Mouse (Mus musculus) heart, embryonic 14.5 days (tissue): ENCODE results near the gene Naip6. TPM values are rescaled to one million over a fixed set of nuclear protein-coding genes. Genes with fewer than 3 reads are reported as not detected.
"Not testable (repeated sequence)": the region's sequence is repeated elsewhere in the genome, so short reads cannot be mapped to it uniquely, and the experiment has no call there.

Experiments
- ATAC-seq: fragments of 200-750 bp; cut with Nextera tagmentation; 2 replicates; pipeline ENCODE4 v1.8.0; 2017; ENCODE audit warnings: low read depth, moderate TSS enrichment; ENCODE audit not compliant: insufficient number of reproducible peaks, insufficient read depth, low FRiP score
- H3K27ac ChIP-seq, 2 experiments: fragments of 200-500 bp in 1 of 2; fragments of 300-500 bp in 1 of 2; sonication (generic) in 1 of 2; replicated peaks in 1 of 2; 2 replicates each; pipeline ENCODE4 v1.5.1; 2012 to 2014; ENCODE audit warnings: low read depth in 2 of 2, low read length in 2 of 2, control low read depth in 1 of 2, mild to moderate bottlenecking in 1 of 2, mixed read lengths in 1 of 2; ENCODE audit not compliant: control insufficient read depth in 1 of 2, insufficient read depth in 1 of 2
- H3K27me3 ChIP-seq: fragments of 300-500 bp; sonication (generic); 2 replicates; pipeline ENCODE4 v1.6.1; 2014; ENCODE audit warnings: mild to moderate bottlenecking, low read length, control low read depth; ENCODE audit not compliant: control insufficient read depth, insufficient read depth
- H3K36me3 ChIP-seq: fragments of 300-500 bp; sonication (generic); 2 replicates; pipeline ENCODE4 v1.6.1; 2014; ENCODE audit warnings: mild to moderate bottlenecking, control low read depth, low read length, mixed read lengths; ENCODE audit not compliant: control insufficient read depth, insufficient read depth
- H3K4me1 ChIP-seq, 2 experiments: fragments of 200-500 bp in 1 of 2; fragments of 300-500 bp in 1 of 2; sonication (generic) in 1 of 2; 2 replicates each; pipeline ENCODE4 v1.6.1; 2012 to 2014; ENCODE audit warnings: low read length in 2 of 2, control low read depth in 1 of 2, mixed read lengths in 1 of 2; ENCODE audit not compliant: control insufficient read depth in 2 of 2, insufficient read depth in 2 of 2
- H3K4me2 ChIP-seq: fragments of 300-500 bp; sonication (generic); 2 replicates; pipeline ENCODE4 v1.6.1; 2014; ENCODE audit warnings: mild to moderate bottlenecking, low read length
- H3K4me3 ChIP-seq, 2 experiments: fragments of 200-500 bp in 1 of 2; fragments of 300-500 bp in 1 of 2; sonication (generic) in 1 of 2; 2 replicates each; pipeline ENCODE4 v1.5.1; 2012 to 2014; ENCODE audit warnings: low read length in 2 of 2, mild to moderate bottlenecking in 2 of 2, control low read depth in 1 of 2, low read depth in 1 of 2, moderate library complexity in 1 of 2; ENCODE audit not compliant: control insufficient read depth in 1 of 2, insufficient read depth in 1 of 2
- H3K9ac ChIP-seq: fragments of 300-500 bp; sonication (generic); 2 replicates; pipeline ENCODE4 v1.6.1; 2014; ENCODE audit warnings: mild to moderate bottlenecking, low read length
- H3K9me3 ChIP-seq: fragments of 300-500 bp; sonication (generic); 2 replicates; pipeline ENCODE4 v1.6.1; 2016; ENCODE audit warnings: low read length, control low read depth; ENCODE audit not compliant: control insufficient read depth
- WGBS: fragments of 180-500 bp; shearing (Covaris S2); extraction: QIAGEN DNeasy Blood & Tissue Kit; methylation state at CpG from one replicate; pipeline ENCODE4 v1.1.7; 2014; 5-methylcytosine and 5-hydroxymethylcytosine counted together
- polyA plus RNA-seq: library from polyadenylated mRNA; unstranded; fragments of >200 nt; fragmentation: Nextera tagmentation; extraction: Ambion mirVana; gene quantifications from 2 replicates; pipeline ENCODE4 v1.2.1, GENCODE M21; 2014

The Naip6 gene
- polyA plus RNA-seq, 1 experiment from 2014 or later, result 0.08 TPM

GRCm38 (mm10) chr13:100246223-100246622 lies 71.3 kb downstream of the Naip6 start, which contains the start of gene Naip5:
TSS of gene Naip5 (minus strand) at chr13:100246323.
- WGBS, result 70% methylated on average over 4 of the region's 4 CpGs
- H3K27me3 ChIP-seq, ATAC-seq, H3K27ac ChIP-seq, H3K4me2 ChIP-seq, H3K36me3 ChIP-seq, H3K9me3 ChIP-seq, H3K4me1 ChIP-seq, H3K9ac ChIP-seq, H3K4me3 ChIP-seq: not testable (repeated sequence)

DNA sequence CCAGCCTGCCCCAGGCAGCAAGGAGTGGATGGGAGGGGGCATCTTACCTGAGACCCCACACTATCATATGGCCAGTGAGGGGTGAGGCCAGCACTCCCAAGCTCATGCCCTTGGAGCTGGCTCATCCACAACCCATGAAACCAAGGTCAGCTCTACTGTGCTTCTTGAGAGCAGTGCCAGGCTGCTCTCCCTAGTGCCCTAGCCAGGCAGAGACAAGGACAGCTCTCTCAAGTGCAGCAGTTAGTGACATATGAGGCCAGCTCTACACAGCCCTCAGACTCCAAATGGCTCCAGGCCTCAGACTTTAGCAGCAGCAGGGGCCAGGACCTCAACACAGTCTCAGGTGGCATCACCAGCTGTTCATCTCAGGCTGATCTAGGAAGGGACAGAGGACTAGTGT lies 73.8 kb downstream of the Naip6 start:
- Histone ChIP-seq H3K4me1 (no peaks in the 10 kb centered on the region), H3K27ac (no peak overlapping the region), H3K27me3 (no peaks in the 10 kb centered on the region), H3K4me3 (no peak overlapping the region), H3K9ac (no peak overlapping the region), H3K36me3 (no peaks in the 10 kb centered on the region), H3K4me2 (no peak overlapping the region), H3K9me3 (no peaks in the 10 kb centered on the region)
- ATAC-seq, result no peak

Other genes with a start within 250 kb of the Naip6 start
- 14.6 and 21.9 TPM in 2 replicates for gene Bdp1, start 213.6 kb downstream of the Naip6 start, polyA plus RNA-seq
- gene Serf1, start 209.7 kb downstream of the Naip6 start, polyA plus RNA-seq, result 128 and 146 TPM in 2 replicates
- gene Smn1, start 192.8 kb downstream of the Naip6 start, polyA plus RNA-seq, result 29.5 and 32.9 TPM in 2 replicates
- 0.23 and 0.24 TPM in 2 replicates for gene Naip2, start 115.6 kb downstream of the Naip6 start, polyA plus RNA-seq
- gene Naip5, start 71.4 kb downstream of the Naip6 start, polyA plus RNA-seq, result 0.20 and 0.22 TPM in 2 replicates
- not detected in 2 replicates for gene Naip1, start 135.2 kb upstream of the Naip6 start, polyA plus RNA-seq
- 51.4 and 55.4 TPM in 2 replicates for gene Gtf2h2, start 174.9 kb upstream of the Naip6 start, polyA plus RNA-seq
- 2.0 and 2.1 TPM in 2 replicates for gene Ocln, start 235.0 kb upstream of the Naip6 start, polyA plus RNA-seq